Mouse (Mus musculus): ENCODE measurements around the gene Poc1b. TPM values are rescaled to one million over a fixed set of nuclear protein-coding genes. Genes with fewer than 3 reads are reported as not detected.

Gene Poc1b
- polyA plus RNA-seq, 2 experiments: 5.6 to 5.9 TPM

- ATAC-seq (ENCODE audit: insufficient read depth): no peak
- H3K4me2 ChIP-seq (ENCODE audit: low read depth): no peak overlapping the region
- no peak for DNase-seq (ENCODE audit: low read depth in 3 of 3, low spot score in 3 of 3)
- H3K9ac ChIP-seq (replicated peaks): no peak overlapping the region
- H3K9me3 ChIP-seq (ENCODE audit: control insufficient read depth, low read length): no peaks in the 10 kb centered on the region
- H3K36me3 ChIP-seq (replicated peaks; ENCODE audit: control insufficient read depth, insufficient read depth, low read depth): no peaks in the 10 kb centered on the region
- H3K4me1 ChIP-seq (replicated peaks; ENCODE audit: control insufficient read depth in 2 of 2, insufficient read depth in 2 of 2, low read length in 1 of 2): no peaks in the 10 kb centered on the region
- no peaks in the 10 kb centered on the region for H3K27me3 ChIP-seq (ENCODE audit: control insufficient read depth, insufficient read depth, low read length)
- H3K4me3 ChIP-seq (ENCODE audit: insufficient read depth in 1 of 2, low read depth in 2 of 2, low read length in 2 of 2): no peak overlapping the region
- 40% methylated on average over 16 of the region's 16 CpGs for WGBS (ENCODE audit: insufficient replicate concordance)
- no peak overlapping the region for H3K27ac ChIP-seq
- no peak for TF ChIP-seq CTCF (IDR thresholded peaks at IDR 0.05; ENCODE audit: low read depth)
- no peak for TF ChIP-seq EP300 (IDR thresholded peaks at IDR 0.05; ENCODE audit: low read depth)
Measured at GRCm38 (mm10) chr10:99241829-99242711, 135.2 kb downstream of the Poc1b start.

GRCm38 (mm10) chr10:99242721-99243120 lies 135.9 kb downstream of the Poc1b start:
- ATAC-seq (ENCODE audit: insufficient read depth): no peak
- 64% methylated on average over 10 of the region's 10 CpGs for WGBS (ENCODE audit: insufficient replicate concordance)

GRCm38 (mm10) chr10:99243907-99244489 lies 137.2 kb downstream of the Poc1b start:
- H3K36me3 ChIP-seq (replicated peaks; ENCODE audit: control insufficient read depth, insufficient read depth, low read depth): no peaks in the 10 kb centered on the region
- no peak overlapping the region for H3K9ac ChIP-seq (replicated peaks)
- no peaks in the 10 kb centered on the region for H3K9me3 ChIP-seq (ENCODE audit: control insufficient read depth, low read length)
- no peaks in the 10 kb centered on the region for H3K27me3 ChIP-seq (ENCODE audit: control insufficient read depth, insufficient read depth, low read length)
- ATAC-seq (ENCODE audit: insufficient read depth) (no peak), DNase-seq (ENCODE audit: low read depth in 3 of 3, low spot score in 3 of 3) (no peak)
- no peak overlapping the region for H3K27ac ChIP-seq
- H3K4me1 ChIP-seq (replicated peaks; ENCODE audit: control insufficient read depth in 2 of 2, insufficient read depth in 2 of 2, low read length in 1 of 2): no peaks in the 10 kb centered on the region
- H3K4me2 ChIP-seq (ENCODE audit: low read depth): no peak overlapping the region
- no peak for TF ChIP-seq CTCF (IDR thresholded peaks at IDR 0.05; ENCODE audit: low read depth)
- H3K4me3 ChIP-seq (ENCODE audit: insufficient read depth in 1 of 2, low read depth in 2 of 2, low read length in 2 of 2): no peak overlapping the region
- 62% methylated on average over 5 of the region's 5 CpGs for WGBS (ENCODE audit: insufficient replicate concordance)

More at GRCm38 (mm10) chr10:99242721-99243120, 135.9 kb downstream of the Poc1b start:
- no peak for DNase-seq (ENCODE audit: low read depth in 3 of 3, low spot score in 3 of 3)
- Histone ChIP-seq H3K36me3 (replicated peaks; ENCODE audit: control insufficient read depth, insufficient read depth, low read depth) (no peaks in the 10 kb centered on the region), H3K9ac (replicated peaks) (no peak overlapping the region), H3K27ac (no peak overlapping the region), H3K27me3 (ENCODE audit: control insufficient read depth, insufficient read depth, low read length) (no peaks in the 10 kb centered on the region), H3K9me3 (ENCODE audit: control insufficient read depth, low read length) (no peaks in the 10 kb centered on the region), H3K4me2 (ENCODE audit: low read depth) (no peak overlapping the region), H3K4me3 (ENCODE audit: insufficient read depth in 1 of 2, low read depth in 2 of 2, low read length in 2 of 2) (no peak overlapping the region), H3K4me1 (replicated peaks; ENCODE audit: control insufficient read depth in 2 of 2, insufficient read depth in 2 of 2, low read length in 1 of 2) (no peaks in the 10 kb centered on the region)
- TF ChIP-seq CTCF (IDR thresholded peaks at IDR 0.05; ENCODE audit: low read depth) (no peak), EP300 (IDR thresholded peaks at IDR 0.05; ENCODE audit: low read depth) (no peak)

GRCm38 (mm10) chr10:99244655-99245260 lies 137.9 kb downstream of the Poc1b start:
- Histone ChIP-seq H3K4me3 (ENCODE audit: insufficient read depth in 1 of 2, low read depth in 2 of 2, low read length in 2 of 2) (no peak overlapping the region), H3K9me3 (ENCODE audit: control insufficient read depth, low read length) (no peaks in the 10 kb centered on the region), H3K27ac (no peak overlapping the region), H3K27me3 (ENCODE audit: control insufficient read depth, insufficient read depth, low read length) (no peaks in the 10 kb centered on the region), H3K4me2 (ENCODE audit: low read depth) (no peak overlapping the region), H3K36me3 (replicated peaks; ENCODE audit: control insufficient read depth, insufficient read depth, low read depth) (no peaks in the 10 kb centered on the region), H3K9ac (replicated peaks) (no peak overlapping the region), H3K4me1 (replicated peaks; ENCODE audit: control insufficient read depth in 2 of 2, insufficient read depth in 2 of 2, low read length in 1 of 2) (no peaks in the 10 kb centered on the region)
- ATAC-seq (ENCODE audit: insufficient read depth): no peak
- DNase-seq (ENCODE audit: low read depth in 3 of 3, low spot score in 3 of 3): no peak
- TF ChIP-seq CTCF (IDR thresholded peaks at IDR 0.05; ENCODE audit: low read depth): no peak
- no peak for TF ChIP-seq EP300 (IDR thresholded peaks at IDR 0.05; ENCODE audit: low read depth)
- 36% methylated on average over 7 of the region's 7 CpGs for WGBS (ENCODE audit: insufficient replicate concordance)
